Mouse (Mus musculus) embryonic facial prominence, embryonic 11.5 days (tissue): ENCODE results near the gene Hoxa6. TPM values are rescaled to one million over a fixed set of nuclear protein-coding genes. Genes with fewer than 3 reads are reported as not detected.

Experiments
- ATAC-seq: fragments of 200-750 bp; cut with Nextera tagmentation; replicated peaks from 2 replicates; pipeline ENCODE4 v1.8.0; 2017; ENCODE audit warnings: low read depth; ENCODE audit not compliant: insufficient number of reproducible peaks, low FRiP score, low TSS enrichment
- DNase-seq: peaks from one replicate; pipeline ENCODE4 v3.0.0-alpha.2; 2015; ENCODE audit warnings: low spot score
- H3K27ac ChIP-seq: fragments of 300-500 bp; sonication (generic); replicated peaks from 2 replicates; pipeline ENCODE4 v1.5.1; 2014; ENCODE audit warnings: mild to moderate bottlenecking, low read depth, low read length, control low read depth
- H3K27me3 ChIP-seq: fragments of 300-500 bp; sonication (generic); 2 replicates; pipeline ENCODE4 v1.6.1; 2014; ENCODE audit warnings: mild to moderate bottlenecking, low read length, moderate library complexity, mixed read lengths; ENCODE audit not compliant: control insufficient read depth, insufficient read depth
- H3K36me3 ChIP-seq: fragments of 300-500 bp; sonication (generic); replicated peaks from 2 replicates; pipeline ENCODE4 v1.6.1; 2014; ENCODE audit warnings: low read depth, mild to moderate bottlenecking, low read length, moderate library complexity, mixed read lengths; ENCODE audit not compliant: control insufficient read depth, insufficient read depth
- H3K4me1 ChIP-seq: fragments of 300-500 bp; sonication (generic); 2 replicates; pipeline ENCODE4 v1.6.1; 2014; ENCODE audit warnings: low read length, mixed read lengths; ENCODE audit not compliant: control insufficient read depth, insufficient read depth
- H3K4me2 ChIP-seq: fragments of 300-500 bp; sonication (generic); 2 replicates; pipeline ENCODE4 v1.6.1; 2014; ENCODE audit warnings: low read depth, mild to moderate bottlenecking, control low read depth, low read length, moderate library complexity
- H3K4me3 ChIP-seq: fragments of 300-500 bp; sonication (generic); 2 replicates; pipeline ENCODE4 v1.5.1; 2014; ENCODE audit warnings: low read depth, low read length, control low read depth
- H3K9ac ChIP-seq: fragments of 300-500 bp; sonication (generic); replicated peaks from 2 replicates; pipeline ENCODE4 v1.6.1; 2014; ENCODE audit warnings: mild to moderate bottlenecking, control low read depth, low read length
- H3K9me3 ChIP-seq: fragments of 300-500 bp; sonication (generic); replicated peaks from 2 replicates; pipeline ENCODE4 v1.6.1; 2016; ENCODE audit warnings: mild to moderate bottlenecking, low read length, inconsistent platforms, mixed read lengths; ENCODE audit not compliant: control insufficient read depth
- WGBS: fragments of 180-500 bp; shearing (Covaris S2); extraction: QIAGEN DNeasy Blood & Tissue Kit; methylation state at CpG from one replicate; pipeline ENCODE4 v1.1.7; 2014; 5-methylcytosine and 5-hydroxymethylcytosine counted together
- polyA plus RNA-seq: library from polyadenylated mRNA; unstranded; fragments of >200 nt; fragmentation: Nextera tagmentation; extraction: Ambion mirVana; gene quantifications from 2 replicates; pipeline ENCODE4 v1.2.1, GENCODE M21; 2014

Hoxa6 gene
- polyA plus RNA-seq, 1 experiment from 2014 or later, result not detected

DNA sequence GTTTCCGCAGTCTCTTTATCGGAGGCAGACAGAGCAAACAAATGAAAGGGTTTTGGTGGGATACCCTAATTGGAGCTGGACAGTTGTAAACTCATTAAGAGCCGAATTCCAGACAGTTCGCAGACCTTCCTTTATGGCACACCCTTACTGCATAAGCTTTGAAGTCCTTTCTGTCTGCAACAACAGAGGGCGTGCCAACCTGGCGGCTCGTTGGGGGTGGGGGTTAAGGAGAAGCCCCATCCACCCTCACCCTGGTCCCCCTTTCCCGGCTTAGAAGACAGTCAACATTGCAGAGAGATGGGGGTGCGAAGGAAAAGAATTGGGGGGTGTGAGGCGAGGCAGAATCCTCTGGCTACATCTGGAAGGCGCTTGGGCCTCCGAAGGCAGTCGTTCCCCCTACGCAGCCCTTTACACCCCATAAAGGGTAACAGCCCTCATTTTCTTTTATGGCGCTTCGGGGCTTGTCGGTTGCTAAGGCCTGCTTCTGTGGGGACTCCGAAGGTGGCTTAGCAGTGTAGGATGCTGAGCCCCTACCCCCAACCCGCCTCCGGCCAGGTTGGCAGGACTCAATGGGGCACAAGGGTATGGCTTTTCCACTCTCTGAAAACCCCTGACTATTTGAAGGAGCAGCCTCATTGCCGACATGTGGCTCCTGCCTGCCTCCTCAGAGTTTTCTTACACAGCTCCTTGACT is 13.6 kb upstream of the Hoxa6 start:
- H3K27ac ChIP-seq, result no peak overlapping the region
- H3K4me2 ChIP-seq, result no peak overlapping the region
- 8% methylated on average over 21 of the region's 21 CpGs for WGBS
- no peak overlapping the region for H3K4me3 ChIP-seq
- H3K9ac ChIP-seq, result no peak overlapping the region
- H3K36me3 ChIP-seq, result no peaks in the 10 kb centered on the region
- H3K4me1 ChIP-seq, result no peaks in the 10 kb centered on the region; the same call in 1 of the 2 replicates
- ATAC-seq (0 out of 2 replicates have a peak, but pooled peaks have one; percentile 2), DNase-seq (no peak)
- H3K27me3 ChIP-seq, result peaks cover 88% of the 10 kb centered on the region
- no peaks in the 10 kb centered on the region for H3K9me3 ChIP-seq

DNA sequence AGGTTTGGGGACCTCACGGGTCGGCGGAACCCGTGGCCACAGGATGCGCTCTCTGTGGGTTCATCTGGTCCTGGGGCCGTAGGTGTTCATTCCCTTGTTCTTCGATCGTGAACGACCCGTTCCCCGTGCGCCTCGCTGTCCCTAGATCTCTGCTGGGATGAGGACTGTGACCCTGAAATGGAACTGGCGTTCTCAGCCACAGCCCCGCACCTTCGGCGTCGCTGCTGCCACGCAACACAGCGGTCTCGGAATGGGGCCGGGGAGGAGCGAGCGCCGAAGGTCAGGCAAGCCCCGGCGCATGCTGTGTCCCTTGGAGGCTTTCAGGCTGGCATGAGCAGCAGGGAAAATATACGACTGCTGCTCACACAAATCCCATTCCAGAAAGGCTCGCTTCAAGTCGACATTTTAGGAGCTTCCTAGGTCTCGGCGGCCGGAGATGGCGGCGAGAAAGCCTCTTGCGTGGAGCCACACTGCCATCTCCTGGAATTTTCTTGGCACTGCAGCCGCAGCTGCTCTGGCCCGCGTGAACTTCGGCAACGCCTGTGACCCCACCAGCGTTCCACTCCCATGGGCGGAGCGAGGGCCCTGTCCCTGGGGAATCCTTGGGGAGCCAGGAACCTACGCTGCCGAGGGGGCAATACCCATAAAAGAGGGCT is 12.9 kb upstream of the Hoxa6 start, which contains the start of gene Hoxa7:
Hoxa7 (minus strand) TSS at position 518 of the 656 bp plus-strand sequence.
- Histone ChIP-seq H3K9ac (no peak within 1 kb of the TSS), H3K27ac (no peak within 1 kb of the TSS), H3K9me3 (no peaks in the 10 kb centered on the region), H3K36me3 (no peaks in the 10 kb centered on the region), H3K4me1 (no peaks in the 10 kb centered on the region; the same call in 1 of the 2 replicates), H3K27me3 (peaks cover 87% of the 10 kb centered on the region), H3K4me2 (peak within 1 kb of the TSS; percentile 58), H3K4me3 (peak within 1 kb of the TSS; percentile 36)
- DNase-seq (peak; percentile 90), ATAC-seq (peak; percentile 44; the same call in 1 of the 2 replicates)
- 1% methylated on average over 46 of the region's 46 CpGs for WGBS

DNA sequence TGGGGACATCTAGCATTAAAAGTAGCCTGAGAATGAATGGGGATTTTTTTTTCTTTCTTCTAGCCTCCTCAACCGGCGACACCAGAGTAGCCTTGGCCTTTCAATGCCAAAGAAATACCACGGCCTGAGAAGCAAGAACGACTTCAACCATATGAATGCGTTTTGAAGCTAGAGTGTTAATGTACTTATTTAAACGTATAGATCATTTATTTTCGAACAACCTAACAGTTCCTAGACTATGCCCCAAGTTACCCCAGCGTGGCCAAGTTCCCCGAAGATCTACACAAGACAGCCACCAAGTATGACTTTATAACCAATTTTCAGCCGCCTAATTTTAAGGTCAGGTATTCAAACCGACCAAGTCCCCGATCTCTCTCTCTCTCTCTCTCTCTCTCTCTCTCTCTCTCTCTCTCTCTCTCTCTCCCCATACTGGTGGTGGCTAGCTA is 12.4 kb upstream of the Hoxa6 start:
- H3K27me3 ChIP-seq, result peaks cover 88% of the 10 kb centered on the region
- peak overlapping the region; percentile 58; the same call in 1 of the 2 replicates for H3K4me2 ChIP-seq
- peak overlapping the region; percentile 36; the same call in 1 of the 2 replicates for H3K4me3 ChIP-seq
- H3K27ac ChIP-seq, result no peak overlapping the region
- no peak for ATAC-seq
- no peak for DNase-seq
- H3K9me3 ChIP-seq, result no peaks in the 10 kb centered on the region
- H3K9ac ChIP-seq, result no peak overlapping the region
- H3K4me1 ChIP-seq, result no peaks in the 10 kb centered on the region; the same call in 1 of the 2 replicates
- WGBS, result 8% methylated on average over 12 of the region's 12 CpGs
- no peaks in the 10 kb centered on the region for H3K36me3 ChIP-seq

DNA sequence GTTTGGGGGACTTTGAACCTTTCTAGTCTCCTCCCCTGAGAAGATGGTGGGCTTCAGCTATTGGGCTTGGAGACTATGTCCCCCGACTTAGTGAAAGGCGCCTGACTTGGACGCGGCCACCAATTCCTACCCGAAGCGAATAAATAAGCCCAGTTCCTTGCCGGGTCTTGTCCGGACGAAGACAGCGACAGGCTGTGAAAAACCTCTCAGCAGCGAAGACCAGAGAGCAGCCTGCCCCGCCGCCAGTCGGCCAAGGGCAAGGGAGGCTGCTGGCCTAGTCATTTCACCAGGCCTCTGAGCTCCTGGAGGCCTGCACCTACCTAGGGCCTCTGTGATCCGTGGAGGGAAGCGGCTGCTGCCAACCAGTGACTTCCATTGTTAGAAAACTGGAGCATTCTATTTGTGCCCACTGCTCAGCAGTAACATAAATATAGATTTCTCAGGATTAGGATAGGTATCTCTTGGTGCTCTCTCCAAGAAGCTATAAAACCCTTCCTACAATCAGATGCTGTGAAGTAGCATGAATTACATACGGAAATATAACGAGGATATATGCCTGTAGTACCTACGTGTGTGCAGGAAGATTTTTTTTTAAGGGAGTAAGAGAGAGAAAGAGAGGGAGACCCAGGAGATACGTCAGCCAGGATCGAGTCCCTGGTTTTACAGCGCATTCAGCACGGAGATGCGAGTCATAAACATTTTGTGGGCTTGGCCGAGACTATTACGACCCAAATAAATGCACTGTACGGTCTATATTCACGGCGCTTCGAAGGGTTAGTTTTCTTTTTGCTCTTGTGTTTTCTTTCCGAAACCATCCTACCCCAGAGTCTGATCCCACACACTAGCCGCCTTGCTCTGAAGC is 11.7 kb upstream of the Hoxa6 start:
- H3K36me3 ChIP-seq, result no peaks in the 10 kb centered on the region
- DNase-seq (no peak), ATAC-seq (no peak)
- no peaks in the 10 kb centered on the region for H3K9me3 ChIP-seq
- H3K9ac ChIP-seq, result no peak overlapping the region
- no peak overlapping the region for H3K4me2 ChIP-seq
- H3K4me1 ChIP-seq, result no peaks in the 10 kb centered on the region; the same call in 1 of the 2 replicates
- no peak overlapping the region for H3K27ac ChIP-seq
- H3K4me3 ChIP-seq, result no peak overlapping the region
- 10% methylated on average over 32 of the region's 32 CpGs for WGBS
- peaks cover 88% of the 10 kb centered on the region for H3K27me3 ChIP-seq

DNA sequence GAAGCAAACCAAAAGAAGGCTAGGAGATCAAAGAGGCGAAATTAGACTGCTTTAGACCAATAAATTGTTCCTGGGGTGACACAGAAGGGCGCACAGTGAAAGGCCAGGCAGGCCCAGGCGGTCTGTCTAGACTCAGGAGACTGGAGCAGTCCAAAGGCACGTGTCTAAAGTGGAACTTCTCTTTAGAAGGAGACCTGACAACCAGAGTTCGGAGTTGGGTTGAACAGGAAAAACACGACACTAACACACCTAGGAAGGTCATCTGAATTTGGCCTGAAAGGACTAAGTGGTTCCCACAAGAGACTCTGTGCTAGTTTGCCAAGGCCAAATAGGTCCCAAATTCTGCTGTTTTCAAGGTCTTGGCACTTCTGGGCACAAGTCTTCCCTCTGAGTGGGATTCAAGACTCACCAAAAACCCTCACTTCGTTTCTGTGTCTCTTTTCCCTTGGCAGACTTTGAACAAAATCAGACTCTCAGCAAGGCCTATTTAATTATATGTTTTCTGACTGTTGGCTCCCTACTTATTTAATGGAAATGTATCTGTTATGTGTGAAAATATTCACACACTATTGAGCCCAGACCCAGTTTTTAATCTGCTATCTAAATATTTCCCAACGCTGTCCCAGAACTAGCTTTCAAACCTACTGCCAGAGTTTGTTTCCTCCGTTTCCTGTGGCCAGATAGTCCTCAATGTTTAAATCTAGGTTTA is 10.9 kb upstream of the Hoxa6 start:
- H3K27ac ChIP-seq, result no peak overlapping the region
- WGBS, result 19% methylated on average over 9 of the region's 9 CpGs

DNA sequence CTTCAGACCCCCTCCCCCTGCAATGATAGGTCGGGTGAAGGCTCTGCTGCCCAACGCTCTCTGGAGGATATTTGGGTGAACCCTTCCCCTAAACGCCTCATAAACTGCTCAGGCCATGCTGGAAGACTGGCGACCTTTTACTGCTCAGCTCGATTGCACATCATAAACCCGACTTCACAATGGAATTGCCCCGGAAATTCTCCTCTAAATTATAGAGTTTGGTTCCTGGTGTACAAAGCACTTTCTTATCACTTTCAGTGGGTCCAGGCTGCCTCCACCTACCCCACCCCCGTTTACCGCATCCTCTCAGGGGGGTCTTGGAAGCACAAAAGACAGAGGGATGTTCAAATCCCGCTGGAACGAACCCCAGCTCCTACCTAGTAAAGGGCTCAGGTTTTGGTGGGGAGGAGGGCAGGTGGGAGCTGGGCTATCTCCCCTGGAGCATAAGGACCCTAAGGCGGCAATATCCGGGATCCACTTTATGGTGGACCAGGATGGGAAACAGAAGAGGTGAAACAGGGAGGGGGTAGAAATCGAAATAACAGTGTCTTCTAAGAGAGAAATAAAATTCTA is 10.2 kb upstream of the Hoxa6 start:
- Histone ChIP-seq H3K9ac (no peak overlapping the region), H3K4me3 (no peak overlapping the region), H3K36me3 (no peaks in the 10 kb centered on the region), H3K9me3 (no peaks in the 10 kb centered on the region), H3K4me2 (no peak overlapping the region), H3K27ac (no peak overlapping the region), H3K27me3 (peaks cover 89% of the 10 kb centered on the region), H3K4me1 (no peaks in the 10 kb centered on the region; the same call in 1 of the 2 replicates)
- ATAC-seq, result no peak
- no peak for DNase-seq
- 6% methylated on average over 14 of the region's 14 CpGs for WGBS

More for the DNA sequence above, 10.9 kb upstream of the Hoxa6 start:
- DNase-seq, result no peak
- Histone ChIP-seq H3K9ac (no peak overlapping the region), H3K4me2 (no peak overlapping the region), H3K9me3 (no peaks in the 10 kb centered on the region), H3K36me3 (no peaks in the 10 kb centered on the region), H3K4me3 (no peak overlapping the region), H3K4me1 (no peaks in the 10 kb centered on the region; the same call in 1 of the 2 replicates), H3K27me3 (peaks cover 90% of the 10 kb centered on the region)
- ATAC-seq, result no peak
